Mouse (Mus musculus): ENCODE results near the gene Cdh26. TPM values are rescaled to one million over a fixed set of nuclear protein-coding genes. Genes with fewer than 3 reads are reported as not detected.

Cdh26 gene
- total and polyA plus RNA-seq, 3 experiments: not detected

DNA sequence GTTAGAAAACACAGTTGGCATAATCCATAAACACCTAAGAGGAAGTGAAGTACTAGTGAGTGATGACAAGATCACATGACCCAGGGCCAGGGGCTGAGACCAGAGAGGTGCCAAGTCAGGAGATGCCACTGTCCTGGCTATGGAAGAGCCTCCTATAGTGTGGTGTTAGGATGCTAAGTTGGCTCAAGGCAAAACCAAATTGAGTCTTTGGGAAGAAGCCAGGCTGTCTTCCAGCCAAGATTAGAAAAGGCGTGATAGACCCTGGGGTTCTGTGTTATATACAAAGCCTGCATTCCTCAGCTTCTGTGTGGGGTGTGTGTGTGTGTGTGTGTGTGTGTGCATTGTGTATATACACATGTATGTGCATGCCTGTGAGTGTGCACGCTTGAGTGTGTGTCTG lies 48.7 kb downstream of the Cdh26 start:
- no peaks in the 10 kb centered on the region for H3K4me1 ChIP-seq (ENCODE audit: control insufficient read depth in 1 of 2, insufficient read depth in 2 of 2, low read length in 2 of 2)
- H3K9me3 ChIP-seq (replicated peaks; ENCODE audit: insufficient read depth, low read length): no peaks in the 10 kb centered on the region
- DNase-seq (ENCODE audit: low read depth, low spot score): no peak
- no peaks in the 10 kb centered on the region for H3K27me3 ChIP-seq (ENCODE audit: control insufficient read depth in 1 of 2, insufficient read depth in 2 of 2, low read length in 2 of 2)
- H3K9ac ChIP-seq (ENCODE audit: control insufficient read depth, low read depth, low read length, poor library complexity, severe bottlenecking): no peak overlapping the region
- H3K4me3 ChIP-seq (ENCODE audit: control insufficient read depth in 1 of 2, insufficient read depth in 1 of 2, low read depth in 2 of 2, low read length in 2 of 2): no peak overlapping the region
- H3K79me2 ChIP-seq (ENCODE audit: control insufficient read depth, insufficient read depth, low read length, poor library complexity): no peaks in the 10 kb centered on the region
- no peaks in the 10 kb centered on the region for H3K36me3 ChIP-seq (ENCODE audit: control insufficient read depth in 1 of 2, insufficient read depth in 2 of 2, low read length in 2 of 2)
- no peak for TF ChIP-seq TBP (IDR thresholded peaks at IDR 0.05; ENCODE audit: low read depth, low read length)
- no peak for TF ChIP-seq TCF12 (IDR thresholded peaks at IDR 0.05; ENCODE audit: low read depth, low read length)
- no peak for TF ChIP-seq GATA1 (IDR thresholded peaks at IDR 0.05; ENCODE audit: low read depth, low read length)
- TF ChIP-seq RCOR1 (IDR thresholded peaks at IDR 0.05; ENCODE audit: low read depth, low read length): no peak
- no peak for TF ChIP-seq EP300 (IDR thresholded peaks at IDR 0.05; ENCODE audit: low read depth in 1 of 2, low read length in 2 of 2)
- TF ChIP-seq CTCF (IDR thresholded peaks at IDR 0.05 in 2 of 3, conservative IDR thresholded peaks at IDR 0.05 in 1 of 3; ENCODE audit: control insufficient read depth in 1 of 3, insufficient read depth in 1 of 3, low read depth in 2 of 3, low read length in 3 of 3, poor library complexity in 1 of 3, severe bottlenecking in 1 of 3): no peak
- no peak for TF ChIP-seq USF1 (IDR thresholded peaks at IDR 0.05; ENCODE audit: low read depth, low read length)
- TF ChIP-seq MEF2A (IDR thresholded peaks at IDR 0.05; ENCODE audit: extremely low read depth, insufficient replicate concordance, low read depth, low read length, poor library complexity, severe bottlenecking): no peak
- TF ChIP-seq MXI1 (IDR thresholded peaks at IDR 0.05; ENCODE audit: low read depth, low read length): no peak
- TF ChIP-seq GABPA (IDR thresholded peaks at IDR 0.05; ENCODE audit: low read depth, low read length): no peak
- TF ChIP-seq SIN3A (IDR thresholded peaks at IDR 0.05; ENCODE audit: low read length): no peak
- TF ChIP-seq RAD21 (IDR thresholded peaks at IDR 0.05; ENCODE audit: low read depth, low read length): no peak
- no peak for TF ChIP-seq ZC3H11A (IDR thresholded peaks at IDR 0.05; ENCODE audit: low read depth, low read length)
- TF ChIP-seq USF2 (IDR thresholded peaks at IDR 0.05; ENCODE audit: borderline replicate concordance in 1 of 2, insufficient read depth in 1 of 2, low read depth in 1 of 2, low read length in 2 of 2): no peak
- TF ChIP-seq ETS1 (IDR thresholded peaks at IDR 0.05; ENCODE audit: low read depth, low read length): no peak
- no peak for TF ChIP-seq KAT2A (conservative IDR thresholded peaks at IDR 0.05; ENCODE audit: low read depth, low read length)
- no peak for TF ChIP-seq MAZ (IDR thresholded peaks at IDR 0.05; ENCODE audit: low read depth, low read length)
- TF ChIP-seq BHLHE40 (IDR thresholded peaks at IDR 0.05; ENCODE audit: borderline replicate concordance, low read depth, low read length): no peak
- no peak for TF ChIP-seq TAL1 (IDR thresholded peaks at IDR 0.05; ENCODE audit: low read length)
- TF ChIP-seq UBTF (IDR thresholded peaks at IDR 0.05; ENCODE audit: borderline replicate concordance, insufficient read depth, low read depth, low read length): no peak
- H3K27ac ChIP-seq (ENCODE audit: control insufficient read depth, low read depth, low read length): no peak overlapping the region

DNA sequence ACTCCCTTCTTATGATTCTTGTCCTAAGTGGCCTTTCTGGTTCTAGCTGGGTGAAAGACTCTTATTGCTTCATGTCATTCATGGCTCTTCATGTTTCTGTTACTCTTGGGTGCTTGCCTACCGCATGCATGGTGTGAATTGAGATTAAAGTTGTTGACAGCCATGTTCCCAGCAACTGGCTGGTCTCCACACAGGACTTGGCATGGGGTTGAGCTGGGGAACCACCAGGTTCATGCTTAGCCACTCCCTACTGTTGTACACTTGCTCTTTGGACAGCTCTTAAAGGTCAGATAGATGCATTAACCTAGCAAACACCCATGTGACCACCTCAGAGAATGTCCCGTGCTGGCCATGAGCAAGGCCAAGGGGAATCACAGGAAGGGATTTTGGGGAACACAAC lies 50.6 kb downstream of the Cdh26 start:
- no peak overlapping the region for H3K9ac ChIP-seq (ENCODE audit: control insufficient read depth, low read depth, low read length, poor library complexity, severe bottlenecking)
- H3K4me1 ChIP-seq (ENCODE audit: control insufficient read depth in 1 of 2, insufficient read depth in 2 of 2, low read length in 2 of 2): no peaks in the 10 kb centered on the region
- TF ChIP-seq ETS1 (IDR thresholded peaks at IDR 0.05; ENCODE audit: low read depth, low read length): no peak
- TF ChIP-seq POLR2A (IDR thresholded peaks at IDR 0.05; ENCODE audit: control insufficient read depth in 1 of 2, insufficient read depth in 1 of 2, low read depth in 1 of 2, low read length in 2 of 2, poor library complexity in 1 of 2): no peak
- TF ChIP-seq NELFE (IDR thresholded peaks at IDR 0.05; ENCODE audit: low read depth, low read length): no peak
- TF ChIP-seq ZNF384 (IDR thresholded peaks at IDR 0.05; ENCODE audit: low read depth, low read length): no peak
- TF ChIP-seq JUND (IDR thresholded peaks at IDR 0.05; ENCODE audit: low read depth, low read length): no peak
- TF ChIP-seq TCF12 (IDR thresholded peaks at IDR 0.05; ENCODE audit: low read depth, low read length): no peak
- TF ChIP-seq TBP (IDR thresholded peaks at IDR 0.05; ENCODE audit: low read depth, low read length): no peak
- TF ChIP-seq ELF1 (IDR thresholded peaks at IDR 0.05; ENCODE audit: low read depth, low read length): no peak
- no peak for TF ChIP-seq POLR2AphosphoS5 (IDR thresholded peaks at IDR 0.05; ENCODE audit: borderline replicate concordance, low read depth, low read length)
- no peak for TF ChIP-seq CHD1 (IDR thresholded peaks at IDR 0.05; ENCODE audit: low read depth, low read length)
- no peak for TF ChIP-seq CHD2 (IDR thresholded peaks at IDR 0.05; ENCODE audit: low read length)
- H3K36me3 ChIP-seq (ENCODE audit: control insufficient read depth in 1 of 2, insufficient read depth in 2 of 2, low read length in 2 of 2): no peaks in the 10 kb centered on the region
- no peaks in the 10 kb centered on the region for H3K9me3 ChIP-seq (replicated peaks; ENCODE audit: insufficient read depth, low read length)
- no peak overlapping the region for H3K27ac ChIP-seq (ENCODE audit: control insufficient read depth, low read depth, low read length)
- H3K4me3 ChIP-seq (ENCODE audit: control insufficient read depth in 1 of 2, insufficient read depth in 1 of 2, low read depth in 2 of 2, low read length in 2 of 2): no peak overlapping the region
- H3K79me2 ChIP-seq (ENCODE audit: control insufficient read depth, insufficient read depth, low read length, poor library complexity): no peaks in the 10 kb centered on the region
- no peak for DNase-seq (ENCODE audit: low read depth, low spot score)
- no peaks in the 10 kb centered on the region for H3K27me3 ChIP-seq (ENCODE audit: control insufficient read depth in 1 of 2, insufficient read depth in 2 of 2, low read length in 2 of 2)

Measured in MEL (cell line).